ENCODE assay signal across 30 mouse cellular contexts in the genomic region with DNA sequence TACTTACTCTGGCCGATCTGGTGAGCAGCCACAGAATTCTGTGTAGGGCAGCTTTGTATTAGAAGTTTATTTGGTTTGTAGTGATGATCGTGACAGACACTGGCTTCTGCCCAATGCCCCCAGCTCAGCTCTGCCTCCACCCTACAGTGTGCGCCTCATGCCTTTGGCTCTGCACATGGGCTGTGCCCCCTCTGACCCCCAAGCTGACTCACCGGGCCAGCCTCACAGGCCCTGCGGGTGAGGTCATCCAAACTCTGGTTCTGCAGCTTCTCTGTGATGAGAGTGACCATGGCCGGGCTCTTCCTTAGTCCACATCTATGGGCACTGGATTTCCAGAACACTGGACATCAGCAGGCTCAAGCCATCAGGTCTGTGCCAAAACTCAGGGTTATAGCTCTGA. TPM values are rescaled to one million over a fixed set of nuclear protein-coding genes. Genes with fewer than 3 reads are reported as not detected.
DNase-seq lines count a peak whose midpoint lies in the region; ATAC-seq and TF ChIP-seq lines count a peak whose summit lies in the region.
"Had no signal": no experiment of that assay in that cellular context is flagged by ENCODE, and none has a peak within 500 bp of the region (broad histone marks: within the 10 kb centered on the region; RNA-seq: fewer than 3 reads in every experiment).

No protein-coding gene starts in this region.

- H3K4me2 ChIP-seq in liver, postnatal 0 days (ENCODE audit: low read depth, low read length) = no peak overlapping the region
- no peak overlapping the region for H3K4me2 ChIP-seq in forebrain, postnatal 0 days (ENCODE audit: low read depth)
- no peak overlapping the region for H3K4me2 ChIP-seq in forebrain, embryonic 13.5 days
- H3K4me2 ChIP-seq: embryonic facial prominence, embryonic 13.5 days; heart, embryonic 11.5 days; hindbrain, embryonic 12.5 days; intestine, embryonic 15.5 days; lung, embryonic 14.5 days; midbrain, embryonic 15.5 days; neural tube, embryonic 12.5 days had no signal

- 74% methylated on average over 6 of the region's 6 CpGs for WGBS in liver, postnatal 0 days (ENCODE audit: insufficient replicate concordance)
- 92% methylated on average over 6 of the region's 6 CpGs for WGBS in forebrain, postnatal 0 days
- WGBS in forebrain, embryonic 13.5 days = 95% methylated on average over 6 of the region's 6 CpGs

- TF ChIP-seq EP300 in liver, postnatal 0 days (IDR thresholded peaks at IDR 0.05; ENCODE audit: low read depth) = no peak

- no peak overlapping the region for H3K27ac ChIP-seq in liver, postnatal 0 days (ENCODE audit: low read depth)
- H3K27ac ChIP-seq in forebrain, postnatal 0 days (ENCODE audit: low read depth, low read length) = no peak overlapping the region
- no peak overlapping the region for H3K27ac ChIP-seq in forebrain, embryonic 13.5 days
- H3K27ac ChIP-seq: embryonic facial prominence, embryonic 13.5 days; forebrain, embryonic 10.5 days; hindbrain, embryonic 12.5 days; hindbrain, postnatal 0 days; intestine, embryonic 15.5 days; liver, embryonic 14.5 days; midbrain, embryonic 10.5 days; midbrain, embryonic 15.5 days; neural tube, embryonic 12.5 days had no signal

- no peak overlapping the region for H3K9ac ChIP-seq in liver, postnatal 0 days (replicated peaks)
- no peak overlapping the region for H3K9ac ChIP-seq in forebrain, postnatal 0 days
- H3K9ac ChIP-seq in forebrain, embryonic 13.5 days = no peak overlapping the region
- H3K9ac ChIP-seq: embryonic facial prominence, embryonic 13.5 days; hindbrain, embryonic 12.5 days; intestine, embryonic 15.5 days; liver, embryonic 14.5 days; lung, embryonic 14.5 days; midbrain, embryonic 15.5 days; neural tube, embryonic 12.5 days had no signal

- no peaks in the 10 kb centered on the region for H3K4me1 ChIP-seq in liver, postnatal 0 days (ENCODE audit: insufficient read depth)
- no peaks in the 10 kb centered on the region for H3K4me1 ChIP-seq in forebrain, postnatal 0 days (ENCODE audit: insufficient read depth)
- no peaks in the 10 kb centered on the region for H3K4me1 ChIP-seq in forebrain, embryonic 13.5 days
- H3K4me1 ChIP-seq: embryonic facial prominence, embryonic 13.5 days; forebrain, embryonic 10.5 days; hindbrain, embryonic 12.5 days; intestine, embryonic 15.5 days; midbrain, embryonic 10.5 days; midbrain, embryonic 15.5 days; neural tube, embryonic 12.5 days had no signal

- TF ChIP-seq CTCF in liver, postnatal 0 days (IDR thresholded peaks at IDR 0.05; ENCODE audit: low read depth) = no peak
- TF ChIP-seq CTCF in forebrain, postnatal 0 days (IDR thresholded peaks at IDR 0.05; ENCODE audit: low read depth) = no peak

- H3K27me3 ChIP-seq in liver, postnatal 0 days (ENCODE audit: insufficient read depth, low read length) = no peaks in the 10 kb centered on the region
- no peaks in the 10 kb centered on the region for H3K27me3 ChIP-seq in forebrain, postnatal 0 days (ENCODE audit: insufficient read depth, low read length)
- H3K27me3 ChIP-seq in forebrain, embryonic 13.5 days = no peaks in the 10 kb centered on the region
- H3K27me3 ChIP-seq: embryonic facial prominence, embryonic 13.5 days; hindbrain, embryonic 12.5 days; intestine, embryonic 15.5 days; midbrain, embryonic 15.5 days; neural tube, embryonic 12.5 days had no signal

- no peak overlapping the region for H3K4me3 ChIP-seq in liver, postnatal 0 days (ENCODE audit: low read depth, low read length)
- H3K4me3 ChIP-seq in forebrain, postnatal 0 days (ENCODE audit: low read depth, low read length) = no peak overlapping the region
- H3K4me3 ChIP-seq in forebrain, embryonic 13.5 days = no peak overlapping the region
- H3K4me3 ChIP-seq: embryonic facial prominence, embryonic 13.5 days; forebrain, embryonic 10.5 days; hindbrain, embryonic 12.5 days; intestine, embryonic 15.5 days; midbrain, embryonic 10.5 days; midbrain, embryonic 15.5 days; myocyte; neural tube, embryonic 12.5 days had no signal

- ATAC-seq in liver, postnatal 0 days = no peak
- ATAC-seq in forebrain, postnatal 0 days = no peak
- ATAC-seq in forebrain, embryonic 13.5 days = no peak
- ATAC-seq: activated CD4-positive, CD25-positive, alpha-beta regulatory T cell, adult 4 months; forebrain, embryonic 16.5 days; hindbrain, postnatal 0 days; intestine, embryonic 15.5 days; midbrain, embryonic 15.5 days had no signal

- H3K9me3 ChIP-seq in liver, postnatal 0 days (ENCODE audit: low read length) = no peaks in the 10 kb centered on the region
- no peaks in the 10 kb centered on the region for H3K9me3 ChIP-seq in forebrain, postnatal 0 days (ENCODE audit: low read length)
- no peaks in the 10 kb centered on the region for H3K9me3 ChIP-seq in forebrain, embryonic 13.5 days (replicated peaks)
- H3K9me3 ChIP-seq: embryonic facial prominence, embryonic 13.5 days; forebrain, embryonic 10.5 days; hindbrain, embryonic 12.5 days; intestine, embryonic 15.5 days; midbrain, embryonic 10.5 days; midbrain, embryonic 15.5 days; neural tube, embryonic 12.5 days had no signal

- peaks cover 22% of the 10 kb centered on the region for H3K36me3 ChIP-seq in liver, postnatal 0 days (replicated peaks; ENCODE audit: insufficient read depth, low read length)
- peaks cover 24% of the 10 kb centered on the region for H3K36me3 ChIP-seq in forebrain, postnatal 0 days (ENCODE audit: insufficient read depth)
- peaks cover 44% of the 10 kb centered on the region for H3K36me3 ChIP-seq in forebrain, embryonic 13.5 days (ENCODE audit: poor library complexity, severe bottlenecking)
- H3K36me3 ChIP-seq: midbrain, embryonic 15.5 days had no signal

- peak; percentile 70 to 83 for DNase-seq in adrenal gland, adult (ENCODE audit: inconsistent age in 2 of 2, low spot score in 1 of 2)
- no peak for DNase-seq in adrenal gland, postnatal 4 days (ENCODE audit: low spot score in 2 of 2)
- peak; percentile 89 for DNase-seq in NIH3T3 (ENCODE audit: low read depth)
- DNase-seq in adrenal gland, postnatal 14 days = peak; percentile 62
- DNase-seq in liver, postnatal 0 days = no peak
- DNase-seq in forebrain, postnatal 0 days = no peak
- DNase-seq: cerebellum, adult 18-20 months; cerebellum, postnatal 10 days; gastrocnemius, postnatal 14 days; heart, adult 11 months; heart, postnatal 36 days; kidney, adult 2 months; liver; lung, embryonic 14.5 days; lung, postnatal 14 days had no signal

RNA-seq across cellular contexts. Expression of a gene that starts 15.0 kb away (rescaled TPM):
- total RNA-seq in adrenal gland, postnatal 4 days (2021) = 10 to 100 TPM; 29.5 to 29.7 TPM
- 26.8 and 27.6 TPM in 2 replicates for total RNA-seq in adrenal gland, postnatal 14 days (2021)
- 20.5 and 21.0 TPM in 2 replicates for polyA plus RNA-seq in liver, postnatal 0 days (2015; fragmentation: Nextera tagmentation; extraction: Ambion mirVana)
- 20.9 and 36.6 TPM in 2 replicates for total RNA-seq in forebrain, postnatal 0 days (2014; rRNA removed)
- polyA plus RNA-seq in forebrain, postnatal 0 days (2015; fragmentation: Nextera tagmentation; extraction: Ambion mirVana) = 37.5 and 40.0 TPM in 2 replicates
- 51.0 and 57.7 TPM in 2 replicates for polyA plus RNA-seq in forebrain, embryonic 13.5 days (2015; fragmentation: Nextera tagmentation; extraction: Ambion mirVana)

RNA-seq across cellular contexts. Expression of a gene that starts 15.3 kb away (rescaled TPM):
- total RNA-seq in adrenal gland, postnatal 4 days (2021) = 1 to 10 TPM in 1 of 2 experiments, under 1 TPM in 1; 0.56 to 1.1 TPM
- total RNA-seq in adrenal gland, postnatal 14 days (2021) = 0.44 and 0.49 TPM in 2 replicates
- 0.06 and 0.20 TPM in 2 replicates for polyA plus RNA-seq in liver, postnatal 0 days (2015; fragmentation: Nextera tagmentation; extraction: Ambion mirVana)
- total RNA-seq in forebrain, postnatal 0 days (2014; rRNA removed) = 1.00 TPM in 1 of 2 replicates, not detected in the other
- 0.39 and 0.59 TPM in 2 replicates for polyA plus RNA-seq in forebrain, postnatal 0 days (2015; fragmentation: Nextera tagmentation; extraction: Ambion mirVana)
- polyA plus RNA-seq in forebrain, embryonic 13.5 days (2015; fragmentation: Nextera tagmentation; extraction: Ambion mirVana) = 0.55 and 0.61 TPM in 2 replicates
- total RNA-seq: common myeloid progenitor, adult 5-6 weeks had no signal

RNA-seq across cellular contexts. Expression of a gene that starts 38.0 kb away (rescaled TPM):
- 10 to 100 TPM; 65.7 to 71.6 TPM for total RNA-seq in adrenal gland, postnatal 4 days (2021)
- total RNA-seq in adrenal gland, postnatal 14 days (2021) = 53.5 and 61.1 TPM in 2 replicates
- 144 and 150 TPM in 2 replicates for polyA plus RNA-seq in liver, postnatal 0 days (2015; fragmentation: Nextera tagmentation; extraction: Ambion mirVana)
- total RNA-seq in forebrain, postnatal 0 days (2014; rRNA removed) = 88.7 and 89.8 TPM in 2 replicates
- 86.4 and 94.4 TPM in 2 replicates for polyA plus RNA-seq in forebrain, postnatal 0 days (2015; fragmentation: Nextera tagmentation; extraction: Ambion mirVana)
- 222 and 225 TPM in 2 replicates for polyA plus RNA-seq in forebrain, embryonic 13.5 days (2015; fragmentation: Nextera tagmentation; extraction: Ambion mirVana)

RNA-seq across cellular contexts. Expression of a gene that starts 43.5 kb away (rescaled TPM):
- total RNA-seq in adrenal gland, postnatal 4 days (2021) = 10 to 100 TPM; 47.4 to 49.1 TPM
- total RNA-seq in adrenal gland, postnatal 14 days (2021) = 16.8 and 23.8 TPM in 2 replicates
- polyA plus RNA-seq in liver, postnatal 0 days (2015; fragmentation: Nextera tagmentation; extraction: Ambion mirVana) = 64.2 and 67.0 TPM in 2 replicates
- 12.0 and 20.1 TPM in 2 replicates for total RNA-seq in forebrain, postnatal 0 days (2014; rRNA removed)
- 24.9 and 25.5 TPM in 2 replicates for polyA plus RNA-seq in forebrain, postnatal 0 days (2015; fragmentation: Nextera tagmentation; extraction: Ambion mirVana)
- 189 and 190 TPM in 2 replicates for polyA plus RNA-seq in forebrain, embryonic 13.5 days (2015; fragmentation: Nextera tagmentation; extraction: Ambion mirVana)

RNA-seq across cellular contexts. Expression of a gene that starts 43.8 kb away (rescaled TPM):
- 10 to 100 TPM; 20.2 to 21.8 TPM for total RNA-seq in adrenal gland, postnatal 4 days (2021)
- 20.0 and 25.1 TPM in 2 replicates for total RNA-seq in adrenal gland, postnatal 14 days (2021)
- 15.8 and 16.5 TPM in 2 replicates for polyA plus RNA-seq in liver, postnatal 0 days (2015; fragmentation: Nextera tagmentation; extraction: Ambion mirVana)
- total RNA-seq in forebrain, postnatal 0 days (2014; rRNA removed) = 20.6 and 23.9 TPM in 2 replicates
- 15.5 and 20.9 TPM in 2 replicates for polyA plus RNA-seq in forebrain, postnatal 0 days (2015; fragmentation: Nextera tagmentation; extraction: Ambion mirVana)
- polyA plus RNA-seq in forebrain, embryonic 13.5 days (2015; fragmentation: Nextera tagmentation; extraction: Ambion mirVana) = 33.0 and 37.8 TPM in 2 replicates

Comparison
In these comparisons a context has a peak if more than half of its experiments do, and no peak if none do; other contexts are left out.
1. DNase-seq: peak in adrenal gland, adult (2 of 2), NIH3T3 (single experiment) and adrenal gland, postnatal 14 days (single experiment); none in adrenal gland, postnatal 4 days (0 of 2), liver, postnatal 0 days (single experiment) and forebrain, postnatal 0 days (single experiment).